Mouse (Mus musculus): ENCODE data around the gene Itga6. TPM values are rescaled to one million over a fixed set of nuclear protein-coding genes. Genes with fewer than 3 reads are reported as not detected.
A peak's percentile ranks its signal among the peaks of the same experiment; 100 is the strongest.
"Not testable (repeated sequence)": the region's sequence is repeated elsewhere in the genome, so short reads cannot be mapped to it uniquely, and the experiment has no call there.

Gene Itga6
- polyA plus RNA-seq, 1 experiment from 2014 or later: 25.9 TPM

DNA sequence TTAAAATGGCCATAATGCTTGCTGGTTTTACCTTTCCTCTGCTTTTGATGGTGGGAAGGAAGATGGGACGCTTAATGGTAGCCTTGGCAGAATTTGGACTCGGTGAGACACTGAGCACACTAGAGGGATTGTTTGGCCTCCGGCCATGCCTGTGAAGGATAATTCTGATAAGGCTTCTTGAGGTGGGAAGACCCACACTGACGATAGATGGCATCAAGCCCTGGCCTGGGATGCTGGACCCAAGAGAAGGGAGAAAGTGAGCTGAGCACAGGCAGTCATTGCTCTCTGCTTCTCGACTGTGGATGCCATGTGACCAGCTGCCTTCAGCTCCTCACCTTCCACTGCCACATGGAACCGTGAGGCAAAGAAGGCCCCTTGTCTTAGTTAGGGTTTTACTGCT lies 99.5 kb downstream of the Itga6 start:
- H3K9ac ChIP-seq: no peak overlapping the region
- no peak overlapping the region for H3K4me2 ChIP-seq
- no peaks in the 10 kb centered on the region for H3K27me3 ChIP-seq
- H3K9me3 ChIP-seq: no peaks in the 10 kb centered on the region
- ATAC-seq (ENCODE audit: low FRiP score): no peak
- H3K36me3 ChIP-seq: peaks cover 15% of the 10 kb centered on the region
- WGBS: 92% methylated on average over 6 of the region's 6 CpGs
- H3K4me3 ChIP-seq: no peak overlapping the region
- no peak overlapping the region for H3K27ac ChIP-seq
- H3K4me1 ChIP-seq (replicated peaks): no peaks in the 10 kb centered on the region

DNA sequence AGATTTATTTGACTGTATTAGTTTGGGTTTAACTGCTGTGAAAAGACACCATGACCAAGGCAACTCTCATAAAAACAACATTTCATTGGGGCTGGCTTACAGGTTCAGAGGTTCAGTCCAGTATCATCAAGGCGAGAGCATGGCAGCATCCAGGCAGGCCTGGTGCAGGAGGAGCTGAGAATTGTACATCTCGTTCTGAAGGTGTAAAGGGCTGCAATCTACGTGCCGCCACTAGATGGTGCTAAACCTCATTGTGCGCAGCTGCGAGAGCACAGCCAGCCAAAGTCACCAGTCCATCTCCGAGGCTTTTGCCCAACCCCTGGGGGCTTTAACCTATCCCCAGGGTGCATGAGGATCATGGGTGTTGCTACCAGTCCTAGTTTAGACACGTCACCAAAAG lies 106.7 kb downstream of the Itga6 start:
- not testable (repeated sequence) for H3K36me3 ChIP-seq; H3K4me1 ChIP-seq (replicated peaks); H3K4me2 ChIP-seq; H3K9ac ChIP-seq; H3K27me3 ChIP-seq; H3K9me3 ChIP-seq; H3K4me3 ChIP-seq; H3K27ac ChIP-seq
- 3% methylated on average over 6 of the region's 8 CpGs for WGBS
- 0 out of 2 replicates have a peak, but pooled peaks have one; percentile 43 for ATAC-seq (ENCODE audit: low FRiP score)

DNA sequence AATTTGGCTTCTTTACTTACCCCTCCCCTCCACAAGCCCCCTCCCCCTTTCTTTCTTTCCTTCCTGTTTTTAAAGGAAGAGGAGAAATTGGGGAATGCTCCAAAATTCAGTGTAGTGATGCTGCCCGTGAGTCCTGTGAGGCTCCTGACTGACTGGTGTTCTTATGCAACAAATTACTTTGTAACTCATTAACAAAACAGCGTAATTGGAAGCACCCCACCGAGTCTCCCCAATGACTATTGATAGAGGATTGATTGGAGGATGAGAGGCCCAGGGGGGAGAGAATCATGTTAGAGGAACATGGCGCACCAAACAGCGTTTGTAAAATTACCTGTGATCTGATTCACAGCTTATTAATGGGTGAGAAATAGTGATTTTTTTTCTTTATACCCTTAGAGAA lies 109.7 kb downstream of the Itga6 start:
- Histone ChIP-seq H3K36me3 (no peaks in the 10 kb centered on the region), H3K4me2 (no peak overlapping the region), H3K4me1 (replicated peaks) (no peaks in the 10 kb centered on the region), H3K27me3 (no peaks in the 10 kb centered on the region), H3K9ac (no peak overlapping the region), H3K27ac (no peak overlapping the region), H3K4me3 (no peak overlapping the region), H3K9me3 (no peaks in the 10 kb centered on the region)
- ATAC-seq (ENCODE audit: low FRiP score): no peak
- 61% methylated on average over 5 of the region's 5 CpGs for WGBS

DNA sequence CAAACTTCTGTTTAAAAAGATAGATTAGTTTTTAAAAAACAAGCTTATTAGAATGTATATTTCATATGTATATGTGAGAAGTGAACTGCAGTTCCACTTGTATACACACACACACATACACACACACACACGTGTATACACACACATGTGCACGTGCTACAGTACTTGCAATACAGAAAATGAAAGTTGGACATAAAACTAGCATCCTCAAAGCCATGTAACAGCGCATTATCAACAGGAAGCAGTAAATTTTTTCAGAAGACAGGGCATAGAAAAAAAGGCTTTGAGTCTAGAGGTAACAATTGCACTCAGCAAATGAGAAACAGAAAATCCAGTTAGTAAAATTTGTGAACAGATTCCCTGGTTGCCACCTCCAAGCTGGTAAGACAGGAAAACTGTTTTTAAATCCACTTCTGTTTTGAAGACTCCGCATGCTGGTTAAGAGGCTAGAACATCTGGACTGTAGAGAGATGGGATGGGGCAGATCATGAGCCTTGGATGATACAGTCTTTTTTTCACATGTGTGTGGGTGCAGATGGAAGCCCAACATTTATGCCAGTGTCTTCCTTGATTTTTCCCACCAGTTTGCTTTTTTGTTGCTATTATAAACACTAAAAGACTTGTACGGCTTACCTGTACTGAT lies 118.2 kb downstream of the Itga6 start:
- ATAC-seq (ENCODE audit: low FRiP score): no peak
- Histone ChIP-seq H3K9me3 (no peaks in the 10 kb centered on the region), H3K4me3 (no peak overlapping the region), H3K27me3 (no peaks in the 10 kb centered on the region), H3K9ac (no peak overlapping the region), H3K4me1 (replicated peaks) (no peaks in the 10 kb centered on the region), H3K4me2 (no peak overlapping the region), H3K27ac (no peak overlapping the region), H3K36me3 (no peaks in the 10 kb centered on the region)
- WGBS: 92% methylated on average over 5 of the region's 5 CpGs

DNA sequence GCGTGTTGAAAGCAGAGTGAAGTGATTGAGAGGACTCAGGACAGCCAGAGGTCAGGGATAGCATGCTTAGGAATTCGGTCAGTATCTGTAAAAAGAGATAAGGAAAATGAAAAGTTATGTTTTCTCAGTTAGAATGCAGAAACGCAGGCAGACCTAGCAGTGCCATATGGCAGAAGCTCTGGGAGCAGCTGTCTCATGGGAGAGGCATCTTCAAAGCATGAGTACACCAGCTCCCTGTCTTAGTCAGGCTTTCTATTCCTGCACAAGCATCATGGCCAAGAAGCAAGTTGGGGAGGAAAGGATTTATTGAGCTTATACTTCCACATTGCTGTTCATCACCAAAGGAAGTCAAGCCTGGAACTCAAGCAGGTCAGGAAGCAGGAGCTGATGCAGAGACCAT lies 119.6 kb downstream of the Itga6 start:
- no peaks in the 10 kb centered on the region for H3K27me3 ChIP-seq
- H3K9ac ChIP-seq: no peak overlapping the region
- no peak overlapping the region for H3K4me2 ChIP-seq
- WGBS: 83% methylated on average over 3 of the region's 3 CpGs
- H3K9me3 ChIP-seq: no peaks in the 10 kb centered on the region
- ATAC-seq (ENCODE audit: low FRiP score): no peak
- no peaks in the 10 kb centered on the region for H3K36me3 ChIP-seq
- no peak overlapping the region for H3K27ac ChIP-seq
- no peak overlapping the region for H3K4me3 ChIP-seq
- H3K4me1 ChIP-seq (replicated peaks): no peaks in the 10 kb centered on the region

DNA sequence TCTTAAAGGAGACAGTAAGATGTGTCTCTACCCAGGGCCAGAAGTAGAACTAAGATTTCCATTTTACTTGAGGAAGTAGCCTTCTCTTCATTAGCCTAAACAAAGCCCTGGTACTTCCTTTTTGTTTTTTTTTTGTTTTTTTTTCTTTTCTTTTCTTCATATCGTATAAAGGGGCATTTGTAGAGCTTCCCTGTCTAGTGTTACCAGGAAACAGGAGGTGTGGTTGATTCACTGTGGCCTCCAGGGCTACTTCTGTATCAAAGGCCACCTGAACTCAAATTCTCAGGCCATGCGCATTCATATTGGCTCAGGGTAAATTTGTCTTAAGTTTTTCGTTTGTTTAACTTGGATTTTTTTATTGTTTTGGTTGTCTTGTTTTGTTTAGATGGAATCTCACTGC lies 120.5 kb downstream of the Itga6 start:
- no peaks in the 10 kb centered on the region for H3K4me1 ChIP-seq (replicated peaks)
- H3K9me3 ChIP-seq: no peaks in the 10 kb centered on the region
- H3K4me3 ChIP-seq: no peak overlapping the region
- H3K36me3 ChIP-seq: no peaks in the 10 kb centered on the region
- no peak overlapping the region for H3K4me2 ChIP-seq
- ATAC-seq (ENCODE audit: low FRiP score): no peak
- no peak overlapping the region for H3K9ac ChIP-seq
- WGBS: 75% methylated on average over 3 of the region's 3 CpGs
- H3K27me3 ChIP-seq: no peaks in the 10 kb centered on the region
- no peak overlapping the region for H3K27ac ChIP-seq

DNA sequence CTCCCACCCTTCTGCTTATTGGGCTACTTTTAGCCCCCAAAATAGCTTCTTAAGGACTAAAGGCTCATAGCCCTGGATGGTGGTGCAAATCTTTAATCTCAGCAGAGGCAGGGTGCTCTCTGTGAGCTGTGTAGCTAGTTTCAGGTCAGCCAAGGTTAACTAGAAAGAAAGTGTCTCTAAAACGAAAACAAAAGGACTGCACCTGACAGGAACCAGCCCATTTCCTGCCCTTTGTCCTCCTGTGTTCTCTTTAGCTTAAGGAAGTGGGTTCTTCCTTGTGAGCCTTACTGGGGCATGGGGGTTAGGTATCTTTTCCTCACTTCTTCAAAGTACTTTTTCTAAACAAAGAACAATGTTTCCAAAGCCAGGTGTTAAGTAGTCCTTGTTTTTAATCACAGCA lies 121.1 kb downstream of the Itga6 start:
- H3K27me3 ChIP-seq: no peaks in the 10 kb centered on the region
- no peaks in the 10 kb centered on the region for H3K36me3 ChIP-seq
- H3K9ac ChIP-seq: no peak overlapping the region
- H3K4me1 ChIP-seq (replicated peaks): no peaks in the 10 kb centered on the region
- H3K27ac ChIP-seq: no peak overlapping the region
- no peak overlapping the region for H3K4me2 ChIP-seq
- WGBS: 58% methylated on average over 1 of the region's 1 CpGs
- no peaks in the 10 kb centered on the region for H3K9me3 ChIP-seq
- no peak for ATAC-seq (ENCODE audit: low FRiP score)
- no peak overlapping the region for H3K4me3 ChIP-seq

DNA sequence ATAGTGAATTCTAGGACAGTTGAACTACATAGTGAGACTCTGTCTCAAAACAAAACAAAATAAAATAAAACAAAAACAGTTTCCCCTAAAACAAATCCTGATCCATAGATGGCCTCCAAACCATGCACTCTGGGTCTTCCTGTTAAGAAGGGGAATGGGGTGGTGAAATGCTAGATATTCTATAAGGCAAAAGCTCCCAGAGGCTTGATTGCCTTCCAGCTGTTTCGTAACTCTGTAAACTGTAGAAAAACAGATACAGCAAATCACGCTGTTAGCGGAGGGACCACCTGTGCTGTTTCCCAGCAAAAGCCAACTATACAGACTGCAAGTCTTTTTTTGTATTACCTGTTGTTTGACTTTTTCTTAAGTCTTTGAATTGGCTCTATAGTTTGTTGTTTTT lies 121.6 kb downstream of the Itga6 start:
- no peak for ATAC-seq (ENCODE audit: low FRiP score)
- Histone ChIP-seq H3K4me2 (no peak overlapping the region), H3K9me3 (no peaks in the 10 kb centered on the region), H3K4me3 (no peak overlapping the region), H3K27ac (no peak overlapping the region), H3K27me3 (no peaks in the 10 kb centered on the region), H3K4me1 (replicated peaks) (no peaks in the 10 kb centered on the region), H3K9ac (no peak overlapping the region), H3K36me3 (no peaks in the 10 kb centered on the region)
- 92% methylated on average over 3 of the region's 3 CpGs for WGBS

DNA sequence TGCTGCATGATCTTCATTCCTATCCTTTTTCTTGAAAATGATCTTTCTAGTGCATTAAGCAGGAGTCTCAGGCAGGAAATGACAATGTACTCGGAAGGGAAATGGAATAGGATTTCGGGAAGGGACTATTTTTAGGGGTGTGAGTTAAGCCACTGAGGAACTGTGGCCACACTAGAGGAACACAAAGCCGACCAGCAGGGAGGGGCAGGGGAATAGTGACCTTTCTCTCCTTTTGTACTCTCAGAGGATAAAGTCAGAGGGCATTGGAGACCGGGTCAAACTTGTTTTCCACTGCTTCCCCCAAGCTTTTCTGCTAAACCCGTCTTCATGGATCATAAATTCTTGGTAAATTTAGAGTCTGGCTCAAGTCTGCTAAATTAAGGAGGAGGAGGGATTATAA lies 122.1 kb downstream of the Itga6 start:
- WGBS: 15% methylated on average over 5 of the region's 5 CpGs
- H3K9me3 ChIP-seq: no peaks in the 10 kb centered on the region
- H3K27me3 ChIP-seq: no peaks in the 10 kb centered on the region
- H3K4me3 ChIP-seq: no peak overlapping the region
- H3K9ac ChIP-seq: no peak overlapping the region
- H3K27ac ChIP-seq: no peak overlapping the region
- no peak overlapping the region for H3K4me2 ChIP-seq
- no peaks in the 10 kb centered on the region for H3K36me3 ChIP-seq
- H3K4me1 ChIP-seq (replicated peaks): no peaks in the 10 kb centered on the region
- ATAC-seq (ENCODE audit: low FRiP score): no peak

DNA sequence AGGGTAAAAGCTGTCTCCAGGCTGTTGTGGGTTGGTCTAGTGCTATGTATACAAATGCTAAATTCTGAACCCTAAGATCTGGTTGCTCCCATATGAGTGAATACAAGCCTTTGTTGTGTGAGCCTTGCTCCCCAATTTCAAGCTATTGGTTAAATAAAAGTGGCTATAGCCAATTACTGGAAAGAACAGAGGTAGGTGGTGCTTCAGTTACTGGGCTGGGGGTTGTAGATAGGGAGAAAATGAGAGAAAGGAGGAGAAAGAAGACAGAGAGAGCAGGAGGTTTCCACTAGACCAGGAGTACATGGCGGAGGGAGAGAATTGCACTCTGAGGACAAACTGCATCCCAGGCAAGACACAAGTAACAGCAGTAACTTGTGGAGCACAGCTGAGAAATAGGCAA lies 122.8 kb downstream of the Itga6 start:
- WGBS: 95% methylated on average over 1 of the region's 1 CpGs
- no peak for ATAC-seq (ENCODE audit: low FRiP score)

DNA sequence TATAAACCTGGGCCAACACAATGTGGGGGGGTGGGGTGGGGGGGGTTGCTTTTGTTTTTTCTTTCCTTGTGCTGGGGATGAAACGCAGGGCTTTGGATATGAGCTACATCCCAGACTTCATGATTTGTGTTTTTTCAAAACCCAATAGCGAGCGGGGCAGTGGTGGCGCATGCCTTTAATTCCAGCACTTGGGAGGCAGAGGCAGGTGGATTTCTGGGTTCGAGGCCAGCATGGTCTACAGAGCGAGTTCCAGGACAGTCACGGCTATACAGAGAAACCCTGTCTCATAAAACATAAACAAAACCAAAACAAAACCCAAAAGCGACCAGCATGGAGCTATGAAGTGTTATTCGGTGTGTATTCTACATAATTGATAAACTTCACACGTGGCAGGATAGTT lies 126.7 kb downstream of the Itga6 start:
- H3K4me2 ChIP-seq: peak overlapping the region; percentile 79; the same call in 1 of the 2 replicates
- ATAC-seq (ENCODE audit: low FRiP score): no peak
- H3K9me3 ChIP-seq: no peaks in the 10 kb centered on the region
- no peaks in the 10 kb centered on the region for H3K36me3 ChIP-seq
- H3K9ac ChIP-seq: no peak overlapping the region
- peaks cover 7% of the 10 kb centered on the region for H3K4me1 ChIP-seq (replicated peaks)
- H3K4me3 ChIP-seq: peak overlapping the region; percentile 70
- no peak overlapping the region for H3K27ac ChIP-seq
- WGBS: 88% methylated on average over 10 of the region's 10 CpGs
- peaks cover 13% of the 10 kb centered on the region; the same call in 1 of the 2 replicates for H3K27me3 ChIP-seq

More for the DNA sequence above, 122.8 kb downstream of the Itga6 start:
- no peak overlapping the region for H3K4me3 ChIP-seq
- H3K4me1 ChIP-seq (replicated peaks): no peaks in the 10 kb centered on the region
- no peaks in the 10 kb centered on the region for H3K27me3 ChIP-seq
- no peaks in the 10 kb centered on the region for H3K36me3 ChIP-seq
- no peaks in the 10 kb centered on the region for H3K9me3 ChIP-seq
- H3K4me2 ChIP-seq: no peak overlapping the region
- H3K9ac ChIP-seq: no peak overlapping the region
- H3K27ac ChIP-seq: no peak overlapping the region

DNA sequence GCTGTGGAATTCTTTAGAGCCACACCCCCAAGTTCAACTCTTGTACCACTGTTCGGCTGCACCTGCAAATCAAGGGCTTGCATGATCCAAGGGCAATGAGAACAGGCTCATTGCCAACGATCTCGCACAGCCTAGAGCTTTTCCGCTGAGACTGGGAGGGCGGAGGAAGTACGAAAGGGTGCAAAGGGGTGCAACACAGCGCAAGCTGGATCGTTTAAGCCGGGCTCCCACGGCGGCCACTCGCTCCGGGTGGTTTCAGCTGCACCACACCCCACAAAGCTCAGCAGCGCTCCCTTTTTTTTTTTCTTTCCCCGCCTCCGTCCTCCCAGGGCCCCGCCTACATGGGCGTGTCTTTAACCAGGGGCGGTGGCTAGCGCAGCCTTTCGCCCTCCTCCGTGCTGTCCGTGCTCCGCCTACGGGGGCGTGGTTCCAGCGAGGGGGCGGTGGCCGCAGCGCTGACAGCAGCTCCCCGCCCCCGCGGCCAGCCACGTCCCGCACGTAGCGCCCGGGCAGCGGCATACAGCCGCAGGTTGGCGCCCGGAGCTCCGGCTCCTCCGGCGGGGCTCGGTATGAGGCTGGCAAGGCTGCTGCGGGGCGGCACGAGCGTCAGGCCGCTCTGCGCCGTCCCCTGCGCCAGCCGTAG lies 127.5 kb downstream of the Itga6 start, which contains the start of gene Pdk1:
Pdk1 (plus strand) TSS at position 424 of the 643 bp plus-strand sequence.
- Histone ChIP-seq H3K4me2 (peak within 1 kb of the TSS; percentile 79), H3K4me1 (replicated peaks) (peaks cover 7% of the 10 kb centered on the region), H3K4me3 (peak within 1 kb of the TSS; percentile 70), H3K27ac (peak within 1 kb of the TSS; percentile 74), H3K27me3 (peaks cover 13% of the 10 kb centered on the region; the same call in 1 of the 2 replicates), H3K36me3 (no peaks in the 10 kb centered on the region), H3K9ac (peak within 1 kb of the TSS; percentile 76), H3K9me3 (no peaks in the 10 kb centered on the region)
- ATAC-seq (ENCODE audit: low FRiP score): peak; percentile 98
- WGBS: under 1% methylated on average over 55 of the region's 55 CpGs
